Mouse (Mus musculus) left cerebral cortex, postnatal 25 days (tissue): ENCODE measurements around the gene Ccdc69. TPM values are rescaled to one million over a fixed set of nuclear protein-coding genes. Genes with fewer than 3 reads are reported as not detected.
"Not testable (repeated sequence)": the region's sequence is repeated elsewhere in the genome, so short reads cannot be mapped to it uniquely, and the experiment has no call there.

Experiments
- DNase-seq, 2 experiments: peaks; one replicate each; pipeline ENCODE4 v3.0.0; 2022; ENCODE audit warnings: low spot score in 2 of 2, mixed read lengths in 1 of 2
- intact Hi-C: fragments of 180-260 bp; cut with DNase I; formaldehyde crosslinking; loops from one replicate; pipeline ENCODE4 v1.15.1; 2025
- total RNA-seq, 2 experiments: library from RNA; stranded (reverse); gene quantifications; 2 replicates each; pipeline ENCODE4 v1.2.3; 2021

Gene Ccdc69
- total RNA-seq, 2 experiments from 2014 or later, result 0.32 to 0.37 TPM

DNA sequence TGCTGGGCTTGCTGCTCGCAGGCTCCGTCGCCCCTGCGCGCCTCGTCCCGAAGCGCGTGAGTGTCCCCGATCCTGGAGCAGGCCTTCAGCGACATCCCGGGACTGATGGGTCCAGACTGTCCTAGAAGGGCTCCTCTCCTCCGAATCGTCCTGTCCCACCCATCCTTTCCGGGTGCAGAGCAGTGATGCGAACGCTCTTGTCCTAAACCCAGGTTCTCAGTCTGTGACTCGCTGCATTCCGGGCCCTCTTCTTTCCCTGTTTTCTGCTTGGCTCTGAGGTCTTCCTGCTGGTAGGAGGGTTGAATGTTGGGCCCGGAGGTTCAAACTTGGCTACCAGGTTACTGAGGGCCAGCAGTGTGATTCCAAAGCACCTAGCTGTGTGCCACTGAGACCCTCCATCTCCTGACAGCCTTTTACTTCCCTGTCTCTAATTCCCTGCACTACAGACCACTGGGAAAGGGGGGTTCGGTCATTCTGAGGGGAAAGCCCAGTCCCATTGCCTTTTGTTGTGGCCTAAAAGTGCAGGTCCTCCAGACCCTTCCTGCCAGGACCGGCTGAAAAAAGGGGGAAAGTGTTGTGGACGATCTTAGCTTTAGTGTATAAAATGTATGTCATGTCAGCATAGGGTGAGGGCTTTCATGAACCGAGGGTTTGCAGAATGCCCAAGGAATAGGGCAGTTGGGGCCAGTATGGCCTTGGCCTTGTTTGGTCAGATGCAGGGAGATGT, 20.4 kb upstream of the Ccdc69 start:
- intact Hi-C loops, result loop anchor here (5.0 kb wide), 1 partner anchor 59 kb away; no protein-coding TSS in a partner anchor
- DNase-seq, result no peak

DNA sequence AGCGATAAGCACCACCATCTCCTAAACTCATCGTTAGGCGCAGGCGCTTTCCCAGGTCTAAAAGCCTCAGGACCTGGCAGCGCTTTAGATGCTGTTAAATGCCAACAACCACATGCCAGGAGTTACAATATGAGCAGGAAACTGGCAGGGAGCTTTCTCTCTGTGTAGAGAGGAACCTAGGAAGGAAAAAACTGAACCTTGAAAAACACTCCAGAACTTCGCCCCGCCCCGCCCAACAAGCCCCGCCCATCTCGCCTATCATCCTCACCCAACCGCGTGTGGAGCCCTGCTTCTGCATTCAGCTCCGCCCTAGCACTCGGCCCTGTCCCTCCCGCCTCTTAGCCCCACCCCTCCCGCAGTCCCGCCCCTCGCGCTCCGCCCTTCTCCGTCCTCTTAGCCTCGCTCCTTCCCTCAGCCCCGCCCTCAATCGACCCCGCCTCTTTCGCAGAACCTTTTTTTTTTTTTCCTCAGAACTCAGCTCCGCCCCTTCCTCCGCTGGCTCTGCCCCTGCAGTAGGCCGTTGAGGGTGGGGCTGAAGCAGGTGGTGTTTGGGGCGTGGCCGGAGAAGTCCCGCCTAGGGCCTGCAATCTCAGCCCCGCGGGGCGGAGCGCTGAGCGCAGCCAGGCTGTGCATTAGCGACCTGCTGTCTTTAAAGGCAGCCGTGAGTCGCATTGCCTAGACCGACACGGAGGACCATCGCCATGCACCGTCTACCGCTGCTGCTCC, 19.7 kb upstream of the Ccdc69 start, which contains the start of gene Gm2a:
Gene Gm2a, plus strand, starts transcription at position 653 of the 726 bp plus-strand sequence.
- intact Hi-C loops, result loop anchor here (5.0 kb wide), 1 partner anchor 60 kb away; no protein-coding TSS in a partner anchor

DNA sequence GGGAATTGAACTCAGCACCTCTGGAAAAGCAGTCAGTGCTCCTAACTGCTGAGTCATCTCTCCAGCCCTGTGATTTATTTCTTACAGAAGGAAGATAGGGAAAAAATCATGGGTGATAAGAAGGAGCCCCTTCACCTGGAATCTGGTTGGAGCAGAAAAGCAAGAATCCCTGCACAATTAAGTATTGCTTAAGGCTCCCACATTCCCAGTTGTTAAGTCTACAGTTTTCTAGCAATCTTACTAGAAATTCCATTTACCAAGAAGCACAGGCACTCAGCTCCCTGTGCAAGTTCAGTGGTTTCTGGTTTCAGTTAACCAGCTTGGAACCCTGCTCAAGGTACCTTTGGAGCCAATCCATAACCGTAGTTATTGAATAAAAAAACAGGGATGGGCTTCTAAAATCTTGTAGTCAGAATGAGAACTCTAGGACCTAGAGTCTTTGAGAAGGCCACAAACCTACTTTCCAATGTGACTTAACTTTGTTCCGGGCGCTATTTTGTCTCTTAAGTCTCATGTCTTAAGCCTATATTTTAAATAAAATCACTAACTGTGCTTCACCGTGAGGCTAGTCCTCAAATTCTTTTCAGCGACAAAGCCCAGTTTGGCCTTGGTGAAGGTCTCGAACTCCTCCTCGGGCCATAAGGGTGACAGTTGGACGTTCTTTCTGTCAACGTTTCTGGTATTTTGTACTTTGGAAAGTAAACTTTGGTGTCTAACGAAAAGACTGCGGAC, 19.0 kb upstream of the Ccdc69 start:
- no peak for DNase-seq
- intact Hi-C loops, result loop anchor here (5.0 kb wide), 1 partner anchor 60 kb away; no protein-coding TSS in a partner anchor

More for the DNA sequence above, 19.7 kb upstream of the Ccdc69 start, which contains the start of gene Gm2a:
- peak; percentile 91 to 98 for DNase-seq

DNA sequence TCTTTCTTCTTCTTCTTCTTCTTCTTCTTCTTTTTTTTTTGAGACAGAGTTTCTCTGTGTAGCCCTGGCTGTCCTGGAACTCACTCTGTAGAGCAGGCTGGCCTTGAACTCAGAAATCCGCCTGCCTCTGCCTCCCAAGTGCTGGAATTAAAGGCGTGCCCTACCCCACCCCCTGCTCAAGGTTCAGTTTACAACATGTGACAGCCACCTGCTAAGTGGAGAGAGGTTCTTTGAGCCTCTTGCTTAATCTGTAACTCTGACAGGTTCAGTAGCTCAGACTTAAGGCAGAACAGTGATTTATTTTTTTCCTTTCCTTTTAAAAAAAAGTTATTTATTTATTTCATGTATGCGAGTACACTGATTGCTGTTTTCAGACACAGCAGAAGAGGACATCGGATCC, 18.4 kb upstream of the Ccdc69 start:
- intact Hi-C loops, result loop anchor here (5.0 kb wide), 1 partner anchor 61 kb away; no protein-coding TSS in a partner anchor
- not testable (repeated sequence) for DNase-seq

DNA sequence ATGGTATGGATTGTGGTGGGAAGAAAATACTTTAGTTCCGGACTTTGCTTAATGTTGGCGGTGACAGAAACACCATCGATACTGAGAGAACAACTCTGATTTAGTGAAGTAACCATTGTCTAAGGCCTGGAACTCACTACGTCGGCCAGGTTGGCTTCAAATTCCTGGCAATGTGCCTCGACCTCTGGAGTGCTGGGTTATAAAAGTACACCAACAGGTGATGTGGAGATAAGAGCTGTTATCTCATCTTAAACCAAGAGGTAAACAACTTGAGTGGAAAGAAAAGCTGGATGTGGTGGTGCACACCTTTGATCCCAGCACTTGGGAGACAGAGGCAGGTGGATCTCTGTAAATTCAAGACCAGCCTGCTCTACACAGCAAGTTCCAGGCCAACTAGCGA, 15.2 kb upstream of the Ccdc69 start:
- no peak for DNase-seq
- intact Hi-C loops, result no loop called here

DNA sequence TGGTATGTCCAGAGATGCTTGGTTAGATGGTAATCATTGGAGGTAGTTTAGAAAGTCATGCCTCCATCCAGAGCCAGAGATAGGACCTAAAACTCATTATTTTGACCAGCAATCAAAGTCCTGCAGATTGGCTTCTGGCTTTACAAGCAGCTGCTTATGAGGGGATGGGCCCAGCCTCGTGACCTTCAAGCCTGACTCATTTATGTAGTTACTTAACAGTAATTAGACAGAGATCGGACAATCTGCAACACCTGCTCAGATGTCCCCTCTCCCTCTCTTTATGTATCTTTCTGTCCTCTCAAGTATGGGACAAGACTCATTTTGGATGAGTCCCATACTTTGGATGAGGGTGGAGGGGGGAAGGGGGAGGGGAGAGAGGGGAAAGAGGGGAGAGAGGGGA, 12.0 kb upstream of the Ccdc69 start:
- no peak for DNase-seq
- intact Hi-C loops, result loop anchor here (5.0 kb wide), 2 partner anchors 93 to 158 kb away; no protein-coding TSS in a partner anchor

DNA sequence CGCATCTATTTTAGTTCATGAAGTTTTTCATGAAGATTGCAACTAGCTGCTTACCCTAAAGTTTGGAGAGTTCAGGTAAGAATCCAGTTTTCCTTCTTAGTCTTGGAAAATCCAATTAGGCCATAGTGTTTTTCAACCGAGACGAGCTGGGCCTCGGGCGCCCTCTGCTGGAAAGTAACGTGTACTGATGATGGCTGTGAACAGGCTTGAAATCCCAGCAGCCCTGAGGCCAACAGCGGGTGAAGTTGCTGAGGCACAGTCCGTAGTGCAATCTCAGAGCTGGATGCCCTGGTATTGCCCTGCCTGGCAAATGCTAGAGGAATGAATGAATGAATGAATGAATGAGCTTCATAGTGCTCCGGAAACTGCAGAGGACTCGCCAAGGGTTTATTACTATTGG, 9.1 kb upstream of the Ccdc69 start:
- intact Hi-C loops, result loop anchor here (2.0 to 5.0 kb wide), 3 partner anchors 40 to 155 kb away; no protein-coding TSS in a partner anchor
- DNase-seq, result peak; percentile 69 to 71

DNA sequence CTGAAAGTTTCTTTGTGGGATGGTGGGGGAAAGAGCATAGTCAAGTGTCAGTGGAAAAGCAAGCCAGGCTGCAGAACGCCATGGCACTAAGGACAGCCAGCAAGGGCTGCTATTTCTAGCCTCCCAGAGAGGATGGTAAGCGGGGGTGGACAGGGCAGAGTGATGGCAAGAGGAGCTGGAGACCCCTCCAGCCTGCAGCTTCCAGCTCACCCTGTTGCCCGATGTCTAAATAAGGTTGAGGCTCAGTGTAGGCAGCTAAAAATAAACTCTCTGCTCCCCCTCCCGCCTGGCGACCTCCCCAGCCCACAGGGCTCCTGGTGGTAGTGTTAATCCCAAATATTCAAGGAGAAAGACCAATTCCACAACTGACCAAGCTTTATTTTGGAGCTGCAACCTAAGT, 7.5 kb upstream of the Ccdc69 start:
- intact Hi-C loops, result loop anchor here (5.0 kb wide), 2 partner anchors 88 to 153 kb away; no protein-coding TSS in a partner anchor
- no peak for DNase-seq

DNA sequence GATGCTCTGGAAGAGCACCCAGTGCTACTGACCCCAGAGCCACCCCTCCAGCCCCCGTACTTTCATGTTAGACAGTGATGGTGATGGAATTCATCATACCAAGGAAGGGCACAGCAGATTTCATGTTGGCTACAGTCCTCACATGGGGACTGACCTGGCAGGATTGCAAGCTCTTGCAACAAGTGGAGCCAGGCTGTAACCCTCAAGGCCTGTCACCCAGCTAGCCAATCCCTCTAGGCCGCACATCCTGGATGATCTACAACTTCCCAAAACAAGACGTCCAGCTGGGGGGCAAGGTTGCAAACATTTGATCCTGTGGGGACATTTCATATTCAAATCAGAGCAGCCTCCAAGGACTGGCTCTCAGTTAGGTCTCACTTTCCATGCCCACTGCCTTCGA, 6.7 kb upstream of the Ccdc69 start:
- no peak for DNase-seq
- intact Hi-C loops, result loop anchor here (5.0 kb wide), 2 partner anchors 87 to 152 kb away; no protein-coding TSS in a partner anchor

DNA sequence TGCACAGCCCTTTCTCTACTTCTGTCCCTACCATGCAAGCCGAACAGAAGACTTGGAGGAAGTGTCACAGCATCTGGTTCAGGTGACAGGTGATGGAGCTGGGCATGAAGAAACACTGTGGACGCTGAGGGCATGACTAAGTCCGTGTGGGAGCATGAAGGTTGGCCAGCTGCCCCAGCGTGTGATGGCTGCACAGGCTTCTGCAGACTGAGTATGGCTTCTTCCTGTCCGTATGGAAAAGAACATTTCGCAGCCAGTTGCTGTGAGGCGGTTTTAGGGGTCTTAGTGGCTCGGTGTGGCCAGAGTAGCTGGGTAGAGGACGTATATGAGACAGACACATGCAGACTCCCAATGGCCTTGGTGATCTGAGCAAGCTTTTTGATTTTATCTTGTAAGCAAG, 3.3 kb upstream of the Ccdc69 start:
- intact Hi-C loops, result no loop called here
- no peak for DNase-seq

DNA sequence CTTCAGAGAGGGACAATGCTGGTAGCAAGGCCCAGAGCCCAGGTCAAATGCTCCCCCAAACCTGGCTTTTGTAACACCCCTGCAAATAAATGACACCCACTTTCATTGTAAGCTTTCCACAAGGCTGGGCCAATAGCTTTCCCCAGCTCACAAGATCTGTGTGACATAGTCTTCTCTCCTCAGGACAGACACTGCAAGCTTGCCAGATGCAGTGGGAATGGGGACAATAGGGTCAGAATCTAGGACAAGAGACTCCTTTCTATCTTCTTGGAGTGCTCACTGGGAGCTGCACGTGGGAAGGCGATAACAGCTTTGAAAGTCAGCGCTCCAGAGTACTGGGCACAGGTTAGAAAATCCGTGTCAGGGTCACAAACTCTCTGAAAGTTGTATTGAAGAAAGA, 1.2 kb upstream of the Ccdc69 start:
- no peak for DNase-seq
- intact Hi-C loops, result no loop called here

DNA sequence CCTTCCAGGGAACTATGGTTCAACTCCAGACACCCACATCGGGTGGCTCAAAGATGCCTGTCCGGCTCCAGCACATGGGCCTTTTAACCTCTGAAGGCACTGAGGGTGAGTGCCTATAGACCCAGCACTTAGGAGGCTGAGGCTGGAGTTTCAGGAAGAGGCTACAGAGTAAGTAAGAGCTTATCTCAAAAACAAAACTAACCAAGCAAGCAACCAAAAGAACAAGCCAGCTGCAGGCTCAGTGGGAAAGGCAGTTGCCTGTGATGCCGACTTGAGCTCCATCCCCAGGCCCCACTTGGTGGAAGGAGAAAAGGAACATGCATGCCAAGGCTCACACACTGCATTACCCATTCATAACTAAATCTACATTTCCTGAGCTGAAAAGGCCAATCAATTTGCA, 571 bp upstream of the Ccdc69 start:
- intact Hi-C loops, result no loop called here
- no peak for DNase-seq

DNA sequence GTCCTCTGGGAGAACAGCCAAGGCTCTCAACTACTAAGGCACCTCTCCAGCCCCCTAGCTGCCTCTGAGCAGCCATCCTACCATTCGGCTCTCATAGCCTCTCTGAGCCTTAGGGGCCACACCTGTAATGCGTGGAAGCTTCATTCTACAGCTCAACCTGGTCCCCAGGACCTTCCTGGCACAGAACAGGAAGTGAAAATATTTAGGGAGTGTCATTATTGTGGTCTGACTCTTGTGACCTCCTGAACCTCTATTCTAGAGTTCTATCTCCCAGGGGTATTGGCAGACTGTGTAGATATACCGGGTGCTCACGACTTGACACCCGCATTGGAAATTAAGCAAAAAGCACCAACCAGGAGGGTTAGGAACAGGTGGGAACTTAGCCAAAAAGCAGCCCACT, 1.7 kb downstream of the Ccdc69 start:
- intact Hi-C loops, result no loop called here
- no peak for DNase-seq

DNA sequence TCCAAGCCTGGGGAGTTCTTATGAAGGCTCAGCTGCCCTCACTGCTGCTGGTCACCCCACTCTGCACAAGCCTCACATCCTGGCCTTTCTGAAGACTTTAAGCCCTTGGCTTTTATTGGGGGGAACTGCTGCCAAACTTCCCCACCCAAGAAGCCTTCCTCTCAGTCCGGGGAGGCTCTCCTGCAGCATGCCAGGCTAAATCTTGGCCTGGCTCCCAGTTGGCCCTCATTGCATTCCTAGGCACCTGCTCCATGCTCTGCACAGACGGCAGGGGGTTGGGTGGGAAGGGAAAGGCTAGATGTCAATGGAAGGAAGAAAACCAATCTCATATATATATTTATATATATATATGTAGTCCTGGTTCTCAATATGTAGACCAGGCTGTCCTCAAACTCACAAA, 2.3 kb downstream of the Ccdc69 start:
- DNase-seq, result no peak
- intact Hi-C loops, result no loop called here

DNA sequence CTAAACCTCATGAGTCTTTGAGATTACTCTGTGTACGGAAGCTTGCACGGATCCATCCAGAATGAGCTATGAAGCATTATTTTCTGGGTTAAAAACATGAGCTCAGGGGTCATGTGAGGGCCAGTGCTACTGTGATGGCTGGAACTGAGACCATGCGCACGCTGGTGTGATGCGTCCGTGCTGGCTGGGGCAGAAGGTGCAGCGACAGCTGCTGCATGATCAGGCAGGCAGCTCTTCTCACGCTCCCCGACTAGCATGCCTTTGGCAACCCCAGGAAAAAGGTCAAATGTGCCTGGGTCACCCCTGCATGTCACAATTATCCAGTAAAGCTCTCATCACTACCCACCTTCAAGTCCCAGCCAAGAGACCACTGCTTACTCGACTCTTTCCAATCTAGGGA, 4.7 kb downstream of the Ccdc69 start:
- intact Hi-C loops, result no loop called here
- no peak for DNase-seq

DNA sequence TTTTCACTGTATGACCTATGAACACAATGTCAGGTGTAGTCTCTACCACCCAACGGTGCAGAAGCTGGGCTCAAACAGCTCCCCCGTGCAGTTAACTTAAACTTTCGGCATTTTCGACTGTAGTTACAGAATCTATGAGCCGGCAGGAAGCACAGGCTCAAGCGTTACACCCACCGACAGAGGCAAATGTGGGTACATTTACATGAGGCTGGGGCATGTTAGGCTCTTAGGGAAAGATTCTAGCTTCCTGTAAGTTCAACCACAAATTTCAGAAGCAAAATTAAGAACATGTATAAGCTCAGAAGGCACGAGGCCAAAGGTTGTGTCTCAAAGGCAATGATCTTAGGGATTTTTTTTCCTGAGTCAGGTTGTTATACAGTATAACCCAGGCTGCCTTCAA, 5.5 kb downstream of the Ccdc69 start:
- intact Hi-C loops, result no loop called here
- DNase-seq, result no peak

DNA sequence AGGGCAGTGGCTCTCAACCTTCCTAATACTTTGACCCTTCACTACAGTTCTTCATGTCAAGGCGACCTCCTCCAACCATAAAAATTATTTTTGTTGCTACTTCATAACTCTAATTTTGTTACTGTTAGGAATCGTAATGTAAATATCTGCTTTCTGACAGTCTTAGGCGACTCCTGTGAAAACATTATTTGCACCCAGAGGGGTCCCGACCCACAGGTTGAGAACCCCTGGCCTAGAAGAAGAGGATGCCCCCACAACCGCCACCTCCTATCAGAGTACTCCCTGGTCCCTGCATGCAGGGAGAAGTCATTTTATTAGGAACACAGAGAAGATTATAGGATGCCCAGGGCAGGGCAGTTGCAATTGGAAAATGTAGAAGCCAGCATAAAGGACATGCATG, 6.6 kb downstream of the Ccdc69 start:
- no peak for DNase-seq
- intact Hi-C loops, result no loop called here

DNA sequence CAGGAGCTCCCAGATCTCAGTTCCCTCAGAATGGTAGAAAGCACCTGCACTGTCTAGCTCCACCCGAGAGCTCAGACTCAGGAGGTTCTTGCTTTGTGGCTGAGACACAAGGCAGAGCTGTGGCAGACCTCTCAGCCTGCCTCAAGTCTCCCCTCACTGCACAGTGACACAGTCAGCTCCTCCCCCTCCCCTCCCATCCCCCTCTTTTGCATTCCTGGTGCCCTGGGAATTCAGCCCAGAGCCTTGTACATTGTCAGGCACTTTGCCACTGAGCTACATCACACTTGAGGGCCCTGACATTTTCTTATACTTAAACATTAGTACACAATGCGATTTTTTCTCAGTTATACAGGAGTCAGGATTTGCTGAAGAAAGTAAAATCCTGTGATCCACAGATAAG, 8.9 kb downstream of the Ccdc69 start:
- no peak for DNase-seq
- intact Hi-C loops, result no loop called here

DNA sequence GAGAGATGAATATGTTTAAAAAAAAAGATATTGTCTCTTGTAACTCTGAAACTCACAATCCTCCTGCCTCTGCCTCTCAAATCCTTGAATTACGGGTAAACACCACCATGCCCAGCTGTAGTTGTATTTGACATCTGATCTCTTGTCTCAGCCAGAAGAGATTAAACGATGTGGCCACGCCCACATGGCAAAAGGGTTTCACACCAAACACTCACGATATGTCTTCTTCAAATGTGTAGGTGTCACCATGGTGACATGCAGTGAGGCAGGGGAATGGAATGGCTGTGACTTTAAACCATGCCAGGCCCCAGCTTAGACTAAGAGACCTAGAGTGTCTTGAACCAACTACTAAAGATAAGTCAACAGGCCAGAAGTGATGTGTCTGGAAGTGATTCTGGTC, 11.0 kb downstream of the Ccdc69 start:
- no peak for DNase-seq
- intact Hi-C loops, result no loop called here

DNA sequence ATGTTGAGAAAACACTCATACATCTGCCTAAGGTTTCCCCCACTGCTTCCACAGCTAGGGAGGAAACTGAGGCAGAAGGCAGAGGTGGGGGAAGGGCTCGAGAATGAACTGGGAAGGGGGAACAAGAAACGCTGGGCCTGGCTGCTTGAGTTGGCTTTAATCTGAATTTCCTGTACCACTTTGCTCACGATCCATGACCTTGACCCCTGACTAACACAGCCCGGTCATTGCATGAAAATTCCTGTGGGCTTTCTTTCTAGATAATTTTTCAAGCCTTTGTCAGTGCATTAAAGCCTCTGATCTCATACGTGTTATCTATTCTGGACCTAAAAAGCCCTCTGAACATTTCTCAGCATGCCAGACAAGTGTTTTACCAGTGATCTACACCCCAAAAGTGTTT, 15.1 kb downstream of the Ccdc69 start:
- no peak for DNase-seq
- intact Hi-C loops, result no loop called here
